Mouse (Mus musculus) kidney, adult 9 months (tissue): ENCODE measurements at regions not wholly inside any gene's neighbourhood (a gene's known extent, or its start where the extent isn't known, plus 50 kb on each side); places are given as distances from the start of the nearest gene placed in this dataset.
"Not testable (repeated sequence)": the region's sequence is repeated elsewhere in the genome, so short reads cannot be mapped to it uniquely, and the experiment has no call there.

Experiments used
- DNase-seq: peaks from one replicate; pipeline ENCODE4 v3.0.0; 2022

GRCm38 (mm10) chr16:31508981-31509380 is 86.9 kb downstream of the Bdh1 start:
- peak; percentile 95 for DNase-seq

GRCm38 (mm10) chr16:31510097-31510496 is 88.0 kb downstream of the Bdh1 start:
- DNase-seq: no peak

GRCm38 (mm10) chr16:31518816-31519215 is 96.7 kb downstream of the Bdh1 start:
- no peak for DNase-seq

- no peak for DNase-seq
Observed at GRCm38 (mm10) chr16:31520081-31520480, 98.0 kb downstream of the Bdh1 start.

GRCm38 (mm10) chr16:31521786-31522185 is 99.7 kb downstream of the Bdh1 start:
- DNase-seq: no peak

- peak; percentile 15 for DNase-seq
Observed at GRCm38 (mm10) chr16:31526711-31527344, 104.7 kb downstream of the Bdh1 start.

- DNase-seq: no peak
Observed at GRCm38 (mm10) chr16:31528596-31529283, 106.7 kb downstream of the Bdh1 start.

- DNase-seq: peak; percentile 51
Observed at GRCm38 (mm10) chr16:31529284-31529958, 107.3 kb downstream of the Bdh1 start.

GRCm38 (mm10) chr16:31530090-31530489 is 108.0 kb downstream of the Bdh1 start:
- no peak for DNase-seq

GRCm38 (mm10) chr16:31533196-31533777 is 111.2 kb downstream of the Bdh1 start:
- DNase-seq: no peak

GRCm38 (mm10) chr16:31534923-31535523 is 112.9 kb downstream of the Bdh1 start:
- DNase-seq: no peak

GRCm38 (mm10) chr16:31536328-31536727 is 114.2 kb downstream of the Bdh1 start:
- DNase-seq: no peak

GRCm38 (mm10) chr16:31538606-31539005 is 116.5 kb downstream of the Bdh1 start:
- DNase-seq: peak; percentile 8

- no peak for DNase-seq
Observed at GRCm38 (mm10) chr16:31543499-31544170, 119.6 kb upstream of the Dlg1 start.

- no peak for DNase-seq
Observed at GRCm38 (mm10) chr16:31546062-31546827, 117.0 kb upstream of the Dlg1 start.

GRCm38 (mm10) chr16:31546828-31547224 is 116.4 kb upstream of the Dlg1 start:
- no peak for DNase-seq

- no peak for DNase-seq
Observed at GRCm38 (mm10) chr16:31547391-31547790, 115.9 kb upstream of the Dlg1 start.

- DNase-seq: no peak
Observed at GRCm38 (mm10) chr16:31549975-31550374, 113.3 kb upstream of the Dlg1 start.

GRCm38 (mm10) chr16:31550539-31550938 is 112.7 kb upstream of the Dlg1 start:
- not testable (repeated sequence) for DNase-seq

GRCm38 (mm10) chr16:31551416-31552151 is 111.7 kb upstream of the Dlg1 start:
- DNase-seq: no peak
